Mouse (Mus musculus): ENCODE results near the gene Lrrc4b.

GRCm38 (mm10) chr7:44475046-44475614 lies 46.3 kb downstream of the Lrrc4b start:
- TF ChIP-seq CTCF (IDR thresholded peaks at IDR 0.05; ENCODE audit: low read depth) (no peak), EP300 (optimal IDR thresholded peaks at IDR 0.05) (no peak)
